Mouse (Mus musculus) right cerebral cortex, postnatal 25 days (tissue): ENCODE measurements around the gene Prpf6.

Experiments
- DNase-seq: peaks from one replicate; pipeline ENCODE4 v3.0.0; 2022

The Prpf6 gene

GRCm38 (mm10) chr2:181692304-181692703, 100.6 kb downstream of the Prpf6 start:
- DNase-seq = no peak

GRCm38 (mm10) chr2:181693339-181694280, 101.9 kb downstream of the Prpf6 start, which contains the start of gene Rgs19:
Gene Rgs19 (minus strand): TSS chr2:181693977.
- peak; percentile 87 for DNase-seq

- no peak for DNase-seq
Observed at GRCm38 (mm10) chr2:181694581-181694980, 102.9 kb downstream of the Prpf6 start.

- DNase-seq = no peak
Observed at GRCm38 (mm10) chr2:181695776-181696175, 104.1 kb downstream of the Prpf6 start.

- DNase-seq = no peak
Observed at GRCm38 (mm10) chr2:181696801-181697420, 105.2 kb downstream of the Prpf6 start.

GRCm38 (mm10) chr2:181698241-181698640, 106.6 kb downstream of the Prpf6 start, which contains the start of gene Lkaaear1:
Gene Lkaaear1 (minus strand): TSS chr2:181698442.
- DNase-seq = no peak
